Mouse (Mus musculus): ENCODE measurements around the gene Ankrd39.

The Ankrd39 gene

DNA sequence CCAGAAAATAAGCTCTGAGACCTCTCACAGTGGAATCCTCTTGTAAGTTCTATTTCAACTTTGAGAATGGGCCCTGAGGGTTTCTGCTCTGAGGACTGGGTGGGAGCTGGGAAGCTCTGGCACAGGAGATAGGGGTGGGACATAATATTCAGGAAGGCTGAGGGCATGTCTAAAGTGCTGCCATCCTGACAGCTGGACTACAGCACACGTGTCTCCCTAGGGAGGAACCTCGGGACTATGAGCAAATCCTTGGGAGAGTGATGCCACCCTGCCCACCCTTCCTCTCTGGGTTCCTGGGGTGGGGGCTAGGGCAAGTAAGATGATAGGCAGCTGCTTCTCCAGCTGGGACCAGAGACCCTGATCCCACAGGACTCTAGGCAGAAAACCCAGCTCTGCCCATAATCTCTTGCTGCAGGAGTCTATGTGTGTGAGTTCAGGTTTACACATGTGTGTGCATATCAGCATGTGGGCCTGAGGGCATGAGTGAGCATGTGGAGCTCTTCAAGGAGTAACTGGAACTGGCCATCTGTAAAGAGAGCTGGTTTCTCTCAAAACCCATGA, 25.0 kb upstream of the Ankrd39 start:
- DNase-seq (ENCODE audit: low read depth, low spot score) = no peak

DNA sequence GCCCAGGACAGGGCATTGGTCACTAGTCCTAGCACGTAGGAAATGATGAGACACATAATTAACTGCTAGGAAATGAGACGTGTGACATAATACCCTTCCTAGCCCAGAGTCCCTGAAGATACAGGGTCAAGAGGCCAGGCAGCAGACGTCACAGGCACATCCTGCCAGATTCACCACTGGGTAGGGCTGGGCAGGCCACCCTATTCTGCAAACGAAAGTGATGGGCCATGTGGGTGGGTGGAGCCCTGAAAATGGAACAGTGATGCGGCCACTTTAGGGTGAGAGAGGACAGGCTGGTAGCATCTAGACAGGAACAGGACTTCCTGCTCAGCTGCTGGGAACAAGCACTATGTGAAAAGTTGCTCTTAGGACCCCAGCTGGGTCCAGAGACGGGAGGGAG, 24.4 kb upstream of the Ankrd39 start:
- DNase-seq (ENCODE audit: low read depth, low spot score) = no peak

DNA sequence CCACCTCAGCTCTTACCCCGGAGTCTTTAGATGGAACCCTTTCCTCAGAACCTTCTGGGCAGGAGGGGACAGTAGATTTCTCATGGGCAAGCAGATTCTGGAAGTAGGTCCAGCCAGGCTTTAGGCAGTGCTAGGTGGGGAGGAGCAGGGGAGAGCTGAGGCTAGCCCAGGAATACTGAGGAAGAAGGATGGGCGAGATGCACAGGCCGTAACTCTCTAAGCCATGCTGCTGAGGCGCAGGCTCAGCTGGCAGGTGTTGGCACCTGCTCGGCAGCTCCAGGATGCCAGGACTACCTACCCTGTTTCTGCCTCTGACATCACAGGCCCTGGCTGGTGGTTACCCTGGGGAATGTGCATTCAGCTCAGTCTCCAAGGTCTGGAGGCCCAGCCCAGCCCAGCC, 23.1 kb upstream of the Ankrd39 start:
- no peak for DNase-seq (ENCODE audit: low read depth, low spot score)

DNA sequence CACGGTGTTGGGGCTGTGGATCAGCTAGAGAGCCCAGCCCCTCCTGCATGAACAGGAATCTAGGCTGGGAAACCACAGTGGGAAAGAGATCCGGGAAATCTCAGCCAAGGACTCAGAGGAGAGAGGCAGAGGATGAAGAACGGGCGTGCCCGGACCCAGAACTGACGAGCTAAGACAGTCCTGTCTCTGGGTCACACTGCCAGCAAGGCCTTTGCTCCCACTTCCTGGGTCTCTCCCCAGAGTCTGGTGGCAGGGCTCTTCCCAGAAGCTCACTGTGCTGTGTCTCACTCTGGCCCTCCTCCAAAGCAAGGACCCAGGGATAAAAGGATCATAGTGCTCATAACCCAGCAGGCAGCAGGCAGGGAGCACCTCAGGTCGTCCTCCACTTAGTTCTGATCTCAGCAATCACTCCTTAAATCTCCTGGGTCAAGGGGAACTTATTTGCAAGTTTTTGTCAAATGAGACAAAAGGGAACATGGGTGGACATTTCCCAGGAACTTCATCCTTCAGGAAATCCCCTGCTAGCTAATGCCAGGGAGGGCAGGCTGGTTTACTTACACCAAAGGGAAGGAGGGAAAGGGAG, 22.5 kb upstream of the Ankrd39 start:
- no peak for DNase-seq (ENCODE audit: low read depth, low spot score)

DNA sequence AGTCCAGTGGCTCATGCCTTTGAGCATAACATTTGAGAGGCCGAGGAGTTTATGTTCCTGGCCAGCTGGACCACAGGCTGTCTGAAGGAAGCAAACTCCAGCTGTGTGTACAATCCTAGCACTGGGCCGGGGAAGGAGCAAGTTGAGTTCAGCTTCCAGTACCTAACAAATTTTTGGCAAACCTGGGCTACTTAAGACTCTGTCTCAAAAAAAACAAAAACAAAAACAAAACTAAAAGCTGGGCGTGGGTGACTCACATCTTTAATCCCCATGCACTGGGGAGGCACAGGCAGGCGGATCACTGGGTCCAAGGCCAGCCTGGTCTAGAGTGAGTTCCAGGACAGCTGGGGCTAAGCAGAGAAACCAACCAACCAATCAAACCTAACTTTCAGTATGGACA, 21.5 kb upstream of the Ankrd39 start:
- DNase-seq (ENCODE audit: low read depth, low spot score) = no peak

DNA sequence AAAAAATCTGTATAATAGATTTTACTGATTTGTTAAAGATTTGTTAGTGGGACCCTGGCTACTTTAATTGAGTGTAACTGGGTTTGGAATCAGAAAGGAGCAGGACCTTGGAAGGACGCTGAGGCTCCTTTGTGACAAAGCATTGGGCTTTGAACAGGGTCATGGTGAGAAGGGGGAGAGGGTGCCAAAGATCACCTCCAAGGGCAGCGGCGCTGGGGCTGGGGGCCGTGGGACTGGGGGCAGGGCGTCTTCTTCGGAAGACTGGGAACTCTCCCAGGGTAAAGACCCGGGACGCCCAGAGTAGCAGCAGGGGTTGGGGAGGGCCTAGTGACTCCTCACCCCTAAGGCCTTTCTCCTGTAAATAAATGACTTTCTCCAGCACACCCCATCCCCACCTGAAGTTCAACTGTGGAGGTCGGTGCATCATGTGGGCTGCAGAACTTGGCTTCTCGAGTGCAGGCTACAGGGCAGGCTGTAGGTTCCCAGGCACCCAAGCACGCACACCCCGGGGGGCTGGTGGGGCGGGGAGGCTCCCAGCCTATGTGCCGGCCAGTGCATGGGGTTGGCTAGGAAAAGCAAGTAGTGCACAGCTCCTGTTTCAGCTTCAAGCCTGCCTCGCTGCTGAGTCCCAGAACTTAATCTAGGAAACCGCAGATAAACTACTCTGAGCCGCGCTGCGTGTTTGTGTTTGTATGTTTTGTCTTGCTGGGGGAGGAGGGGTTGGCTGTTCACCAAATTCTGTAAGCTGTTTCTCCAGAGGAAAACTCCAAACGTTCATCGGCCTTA, 20.8 kb upstream of the Ankrd39 start:
- no peak for DNase-seq (ENCODE audit: low read depth, low spot score)

DNA sequence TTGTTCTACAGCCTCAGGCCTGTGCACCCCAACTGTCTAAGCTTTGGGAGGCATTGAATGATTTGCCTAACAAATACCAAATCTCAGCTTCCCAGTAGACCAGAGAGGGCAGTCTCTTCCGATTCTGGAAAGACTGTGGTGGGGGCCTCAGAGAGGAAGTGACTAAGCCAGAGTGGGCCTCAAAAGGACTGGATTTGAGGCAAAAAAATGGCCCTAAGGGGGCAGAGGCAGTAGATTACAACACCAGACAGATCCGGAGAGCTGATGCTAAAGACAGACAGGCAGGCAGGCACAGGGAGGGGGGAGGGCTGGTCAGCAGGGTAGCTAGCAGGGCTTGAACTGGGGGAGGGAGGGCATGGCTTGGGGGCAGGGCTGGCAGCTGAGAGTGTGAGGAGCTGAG, 19.2 kb upstream of the Ankrd39 start:
- DNase-seq (ENCODE audit: low read depth, low spot score) = no peak

DNA sequence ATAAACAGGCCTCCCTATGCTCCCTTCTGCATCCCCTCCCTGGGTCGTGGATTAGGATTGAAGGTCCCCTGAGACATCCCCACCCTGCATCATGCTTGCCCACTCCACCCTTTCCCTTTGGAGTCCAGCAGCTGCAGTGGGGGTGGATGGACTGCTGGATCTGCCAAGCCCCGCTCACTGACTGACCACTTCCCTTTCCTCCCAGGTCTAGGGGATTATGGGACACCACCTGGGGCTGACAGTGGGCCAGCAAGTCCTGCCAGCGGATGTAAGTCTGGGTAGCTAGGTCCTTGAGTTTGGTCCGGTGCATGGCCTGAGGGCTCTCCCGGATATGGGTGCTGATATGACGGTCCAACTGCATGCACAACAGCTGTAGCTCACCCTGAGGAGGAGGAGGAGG, 16.9 kb upstream of the Ankrd39 start:
- no peak for DNase-seq (ENCODE audit: low read depth, low spot score)

DNA sequence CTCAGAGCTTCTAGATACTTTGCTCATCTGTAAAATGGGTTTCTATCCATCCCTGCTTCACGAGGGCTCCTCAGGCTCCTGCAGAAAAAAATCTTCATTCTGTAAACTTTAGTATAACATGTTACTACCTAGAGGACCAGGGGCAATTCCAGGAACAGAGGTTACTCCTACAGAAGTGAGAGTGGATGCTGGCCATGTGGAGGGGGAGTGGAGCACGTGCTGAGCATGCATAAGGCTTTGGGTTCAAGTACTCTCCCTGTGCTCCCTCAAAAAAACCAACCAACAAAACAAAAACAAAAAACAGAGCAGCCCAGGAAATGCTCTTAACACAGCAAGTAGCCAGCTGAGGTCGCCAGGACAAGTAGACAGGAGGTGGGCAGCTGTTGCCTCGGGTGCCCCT, 16.4 kb upstream of the Ankrd39 start:
- no peak for DNase-seq (ENCODE audit: low read depth, low spot score)

DNA sequence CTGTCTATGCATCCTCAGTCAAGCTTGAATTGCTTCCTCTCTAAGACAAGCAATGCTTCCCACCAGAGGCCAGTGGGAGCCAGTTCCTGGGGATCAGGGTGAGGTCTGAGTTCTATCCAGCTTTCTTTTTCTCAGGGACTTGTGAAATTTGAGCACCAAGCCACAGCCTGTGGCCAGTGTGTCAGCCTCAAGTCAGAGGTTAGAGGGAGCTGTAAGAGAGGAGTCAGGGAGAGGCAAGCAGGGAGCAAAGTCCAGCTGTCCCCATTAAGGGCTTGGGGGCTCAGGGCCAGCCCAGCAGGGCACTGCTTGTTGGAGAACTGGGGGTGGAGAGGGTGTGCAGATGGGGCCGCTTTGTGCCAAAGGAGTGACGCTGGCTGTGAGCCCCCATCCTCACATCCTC, 16.0 kb upstream of the Ankrd39 start:
- DNase-seq (ENCODE audit: low read depth, low spot score) = no peak

DNA sequence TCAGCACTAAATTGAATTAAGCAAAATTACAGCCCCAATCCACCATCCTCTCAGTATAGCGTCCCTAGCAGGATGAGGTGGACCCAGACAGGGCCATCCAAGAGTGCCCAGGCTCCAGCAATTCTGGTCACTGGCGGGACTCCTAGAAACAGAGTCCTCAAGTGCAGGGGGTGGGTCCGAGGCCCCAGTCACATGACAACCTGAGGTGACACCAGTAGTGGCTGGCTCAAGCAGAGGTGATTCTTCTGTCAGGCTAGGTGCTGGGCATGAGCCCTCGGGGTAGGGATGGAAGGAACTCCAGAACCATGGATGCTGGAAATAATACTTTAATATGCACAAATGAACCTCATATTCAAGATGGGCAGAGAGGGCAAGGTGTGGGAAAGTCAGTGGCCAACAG, 15.1 kb upstream of the Ankrd39 start:
- DNase-seq (ENCODE audit: low read depth, low spot score) = no peak

DNA sequence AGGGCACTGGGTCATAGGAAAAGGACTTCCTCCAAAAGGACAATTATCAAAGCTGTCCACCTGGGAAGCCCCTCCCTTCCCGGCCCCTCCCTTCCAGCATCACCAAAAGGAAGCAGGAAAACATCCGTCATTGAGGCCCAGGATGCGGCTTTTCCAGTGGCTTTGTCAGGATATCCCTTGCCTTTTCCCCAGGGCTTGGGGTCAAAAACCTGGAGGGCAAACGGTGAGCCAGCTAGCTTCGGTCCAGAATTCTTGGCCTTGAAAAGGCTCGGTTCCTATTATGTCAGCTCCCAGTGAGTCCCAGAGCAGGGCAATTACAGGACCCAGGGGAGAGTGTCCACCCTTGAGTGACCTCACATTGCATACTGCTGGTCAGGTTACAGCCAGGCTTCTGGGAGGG, 13.7 kb upstream of the Ankrd39 start:
- DNase-seq (ENCODE audit: low read depth, low spot score) = no peak

DNA sequence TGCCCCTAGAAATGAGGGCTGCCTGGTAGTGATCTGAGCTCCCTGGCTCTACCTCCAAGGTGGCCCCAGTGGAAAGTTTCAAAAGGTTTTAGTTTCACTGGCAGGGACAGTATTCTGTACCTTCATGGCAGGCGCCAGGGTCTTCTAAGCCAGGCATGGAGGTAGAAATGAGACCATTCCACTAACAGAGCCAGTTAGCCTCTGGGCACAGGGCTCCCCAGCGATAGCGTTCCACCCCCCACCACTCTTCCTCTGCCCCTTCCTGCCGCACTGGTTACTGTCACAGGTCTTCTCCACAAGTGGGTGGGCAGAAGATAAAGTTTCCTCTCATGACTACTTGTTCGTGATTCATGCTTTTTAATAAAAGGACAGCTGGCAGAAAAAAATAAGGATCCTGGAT, 12.6 kb upstream of the Ankrd39 start:
- DNase-seq (ENCODE audit: low read depth, low spot score) = no peak

DNA sequence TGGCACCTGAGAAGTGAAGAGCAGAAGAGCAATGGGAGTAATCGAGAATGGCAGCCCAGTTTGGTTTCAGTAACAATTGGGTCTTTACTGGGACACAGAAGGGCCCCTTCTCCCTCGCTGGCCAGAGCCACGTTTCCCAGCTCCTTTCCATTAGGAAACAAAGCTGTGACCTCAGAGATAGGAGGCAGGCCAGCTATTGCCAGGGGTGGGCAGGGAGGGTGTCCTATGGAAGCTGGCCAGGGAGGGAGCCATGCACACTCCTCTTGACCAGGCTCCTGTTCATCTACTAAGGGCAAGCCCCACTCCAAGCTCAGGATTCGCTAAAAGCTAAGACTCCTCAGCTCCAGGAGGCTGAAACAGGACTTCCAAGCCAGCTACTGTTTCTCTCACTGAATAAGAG, 12.0 kb upstream of the Ankrd39 start:
- no peak for DNase-seq (ENCODE audit: low read depth, low spot score)

DNA sequence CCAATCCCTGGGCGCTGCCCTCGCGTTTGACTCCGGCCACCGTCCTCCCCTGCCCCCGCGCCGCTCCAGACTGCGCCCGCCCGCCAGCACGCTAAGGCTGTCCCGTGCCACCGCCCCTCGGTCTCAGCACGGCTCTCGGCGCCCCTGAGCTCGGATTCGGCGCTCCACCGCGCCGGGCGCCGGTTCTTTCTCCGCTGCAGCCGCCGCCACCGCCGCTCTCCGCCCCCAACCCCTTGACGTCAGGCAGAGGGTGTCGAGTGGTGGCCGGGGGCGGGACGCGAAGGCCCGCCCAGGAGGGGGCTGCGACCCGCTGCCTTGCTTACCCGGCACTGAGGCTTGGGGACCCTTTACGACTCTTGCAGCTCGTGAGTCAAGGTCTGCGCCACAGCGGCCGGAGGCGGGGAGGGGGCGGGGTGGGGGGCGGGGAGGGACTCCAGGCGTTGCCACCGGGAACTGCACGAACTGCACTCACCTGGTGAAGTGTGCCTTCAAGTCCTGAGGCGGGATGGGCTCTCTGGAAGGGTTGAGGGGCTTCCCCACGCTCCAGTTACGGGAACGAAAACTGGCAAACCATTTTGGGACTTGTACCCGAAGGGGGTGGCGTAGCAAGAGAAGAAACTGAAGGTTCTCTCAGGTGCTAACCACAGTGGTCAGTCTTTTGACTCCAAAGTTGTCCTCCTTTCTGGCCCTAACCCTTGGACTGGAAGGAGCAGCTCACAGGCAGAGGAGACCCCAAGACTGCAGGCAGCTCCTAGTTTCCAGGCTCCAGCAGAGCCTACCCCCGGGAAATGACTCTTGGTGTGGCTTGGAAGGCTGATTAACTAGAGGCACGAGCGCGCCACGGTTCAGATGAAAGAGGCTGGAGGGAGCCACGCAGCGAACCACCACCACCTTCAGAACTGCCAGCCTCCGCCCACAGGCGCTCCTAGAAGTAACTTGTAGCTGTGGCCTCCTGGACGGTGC, 11.1 kb upstream of the Ankrd39 start, which contains the start of gene Sema4c:
Sema4c (minus strand) TSS at position 319 of the 963 bp plus-strand sequence.
- DNase-seq (ENCODE audit: low read depth, low spot score) = peak; percentile 85

DNA sequence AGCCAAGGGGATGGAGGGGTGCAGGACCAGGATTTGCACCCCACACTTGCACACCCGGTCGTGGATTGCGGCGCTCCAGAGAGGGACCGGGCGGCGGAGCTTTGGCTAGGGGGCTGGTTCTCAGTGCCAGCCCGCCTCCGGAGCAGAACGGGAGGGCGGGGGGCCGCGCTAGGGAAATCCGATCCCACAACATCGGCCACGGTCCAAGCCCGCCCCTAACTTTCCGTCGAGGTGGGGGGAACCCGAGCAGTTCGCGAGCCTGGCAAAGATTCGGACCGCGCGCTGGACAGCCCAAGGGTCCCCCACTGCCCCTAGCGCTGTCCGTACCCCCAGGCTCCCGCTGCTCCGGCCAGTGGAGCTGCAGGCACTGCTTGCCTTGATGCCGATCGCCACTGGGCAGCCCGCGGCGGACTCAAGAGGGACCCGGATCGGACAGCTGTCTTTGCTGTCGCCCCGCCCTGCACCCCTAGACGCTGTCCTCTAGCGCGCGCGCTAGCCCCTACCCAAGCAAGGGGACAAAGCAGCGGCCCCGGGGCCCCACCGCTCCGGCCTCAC, 10.3 kb upstream of the Ankrd39 start:
- no peak for DNase-seq (ENCODE audit: low read depth, low spot score)

DNA sequence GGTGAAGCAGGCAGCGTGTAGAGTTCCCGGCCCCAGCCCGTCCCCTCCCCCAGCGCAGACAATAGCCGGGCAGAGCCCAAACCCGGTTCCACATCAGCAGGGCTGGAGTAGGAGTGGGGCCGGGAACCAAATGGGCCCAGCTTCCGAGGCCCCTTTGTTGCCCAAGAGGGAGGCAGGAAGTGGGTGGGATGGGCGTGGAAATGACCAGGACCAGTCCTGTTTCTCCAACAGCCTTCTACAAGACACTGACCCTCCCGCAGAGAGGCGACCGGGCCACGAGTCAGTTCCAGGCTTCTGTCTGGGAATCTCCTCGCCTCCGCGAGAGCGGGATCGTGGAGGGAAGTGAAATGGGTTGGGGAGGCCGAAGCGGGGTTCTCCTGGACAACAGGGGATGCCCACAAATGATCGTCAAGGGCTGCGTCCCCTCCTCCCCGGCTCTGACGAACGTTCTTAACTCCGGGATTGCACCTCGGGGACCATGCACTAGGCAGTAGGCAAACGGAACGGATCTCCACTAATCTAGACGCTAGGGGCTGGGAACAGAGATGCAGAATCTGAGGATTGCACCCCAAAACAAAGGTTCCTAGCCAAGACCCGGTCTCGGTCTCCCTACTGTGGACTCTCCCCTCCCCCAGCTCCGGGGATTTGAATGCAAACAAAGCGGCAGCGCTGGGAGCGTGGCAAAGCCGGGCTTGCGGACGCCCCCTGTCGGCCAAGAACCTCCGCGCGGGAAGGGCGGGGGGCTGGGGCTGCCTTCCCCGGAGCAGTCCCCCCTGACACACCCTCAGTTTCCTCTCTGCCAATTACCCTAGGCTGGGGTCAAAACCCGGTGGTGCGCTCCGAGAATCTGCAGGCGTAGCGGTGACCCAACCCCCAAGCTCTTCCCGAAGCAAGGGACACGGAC, 9.6 kb upstream of the Ankrd39 start:
- peak; percentile 92 for DNase-seq (ENCODE audit: low read depth, low spot score)

DNA sequence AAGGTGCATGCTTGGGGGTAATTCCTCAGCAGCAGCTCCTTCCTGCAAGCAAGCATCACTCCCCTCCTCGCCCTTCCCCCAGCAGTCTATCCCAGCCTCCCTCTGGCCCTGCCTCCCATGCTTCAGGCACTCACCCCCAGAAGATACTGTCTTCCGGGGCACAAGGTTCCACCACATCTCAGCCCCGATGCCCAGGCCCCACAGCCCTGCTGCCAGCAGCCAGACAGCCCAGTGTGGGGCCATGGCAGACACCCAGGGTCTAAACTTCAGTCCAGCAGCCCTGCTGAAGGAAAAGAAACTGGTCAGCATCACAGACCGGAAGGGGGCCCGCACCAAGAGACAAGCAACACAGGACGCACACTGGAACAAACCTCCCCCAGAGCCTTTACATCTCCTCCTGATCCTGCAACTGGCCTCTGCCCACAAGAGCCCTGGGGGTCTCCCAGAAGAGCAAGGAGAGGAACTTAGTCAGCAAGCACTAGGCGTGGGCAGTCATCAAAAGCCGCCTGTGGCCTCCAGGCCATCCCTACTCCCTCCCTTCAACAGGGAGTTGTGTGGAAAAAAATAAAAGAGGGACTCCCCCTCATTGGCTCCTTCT, 8.7 kb upstream of the Ankrd39 start:
- no peak for DNase-seq (ENCODE audit: low read depth, low spot score)

DNA sequence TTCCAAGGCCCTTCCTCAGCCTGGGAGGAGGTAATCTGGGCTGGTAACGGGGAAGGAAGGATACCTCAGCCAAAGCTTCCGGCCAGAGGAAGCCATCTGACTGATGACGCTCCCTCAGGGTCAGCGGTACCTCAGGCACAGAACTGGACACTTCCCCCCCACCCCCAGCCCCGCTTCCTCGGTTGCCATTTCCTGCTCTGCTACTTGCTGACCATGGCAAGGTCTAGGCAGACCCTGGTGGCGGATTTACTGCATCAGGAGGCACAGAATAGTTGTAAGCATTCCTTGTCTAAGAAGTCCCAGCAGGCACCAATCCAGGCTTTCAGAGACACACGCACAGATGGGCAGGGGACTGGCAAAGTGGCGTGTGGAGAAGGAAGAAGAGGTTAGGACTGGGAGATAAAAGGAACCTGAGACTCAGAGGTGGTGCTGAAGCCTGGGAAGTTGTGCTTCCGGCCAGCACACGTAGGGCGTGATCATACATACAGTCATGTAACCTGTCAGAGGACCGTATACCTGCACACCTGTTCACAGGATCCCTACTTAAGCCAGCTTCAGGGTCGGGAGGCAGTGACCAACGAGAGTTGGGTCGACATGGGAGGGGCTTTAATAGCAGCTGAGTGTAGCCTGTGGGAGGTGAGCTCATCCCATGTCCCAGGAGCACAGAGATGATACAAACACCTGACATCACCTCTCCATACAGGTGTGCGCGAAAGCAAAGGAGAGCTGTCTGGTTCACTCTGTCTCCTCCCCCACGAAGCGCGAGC, 7.6 kb upstream of the Ankrd39 start:
- DNase-seq (ENCODE audit: low read depth, low spot score) = no peak

DNA sequence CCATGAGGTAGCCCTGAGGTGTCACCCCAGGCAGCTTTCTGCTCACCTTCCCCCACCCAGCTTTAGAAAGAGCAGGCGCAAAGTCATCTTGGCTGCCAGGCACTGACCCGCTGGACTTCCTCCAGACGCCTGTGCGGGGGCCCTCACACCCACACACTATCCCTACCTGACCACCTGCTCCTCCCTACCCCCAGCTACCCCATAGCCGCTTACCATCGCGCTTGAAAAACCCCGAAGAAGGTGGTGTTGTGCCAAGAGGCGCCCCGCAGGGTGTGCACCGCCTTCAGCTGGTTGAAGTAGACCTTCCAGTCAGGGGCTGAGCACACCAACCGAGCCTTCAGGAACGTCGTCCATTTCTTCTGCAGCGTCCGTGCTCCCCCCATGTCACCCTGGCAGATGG, 5.3 kb upstream of the Ankrd39 start:
- DNase-seq (ENCODE audit: low read depth, low spot score) = no peak

Data from R1 (cell line).